In the genomic region with DNA sequence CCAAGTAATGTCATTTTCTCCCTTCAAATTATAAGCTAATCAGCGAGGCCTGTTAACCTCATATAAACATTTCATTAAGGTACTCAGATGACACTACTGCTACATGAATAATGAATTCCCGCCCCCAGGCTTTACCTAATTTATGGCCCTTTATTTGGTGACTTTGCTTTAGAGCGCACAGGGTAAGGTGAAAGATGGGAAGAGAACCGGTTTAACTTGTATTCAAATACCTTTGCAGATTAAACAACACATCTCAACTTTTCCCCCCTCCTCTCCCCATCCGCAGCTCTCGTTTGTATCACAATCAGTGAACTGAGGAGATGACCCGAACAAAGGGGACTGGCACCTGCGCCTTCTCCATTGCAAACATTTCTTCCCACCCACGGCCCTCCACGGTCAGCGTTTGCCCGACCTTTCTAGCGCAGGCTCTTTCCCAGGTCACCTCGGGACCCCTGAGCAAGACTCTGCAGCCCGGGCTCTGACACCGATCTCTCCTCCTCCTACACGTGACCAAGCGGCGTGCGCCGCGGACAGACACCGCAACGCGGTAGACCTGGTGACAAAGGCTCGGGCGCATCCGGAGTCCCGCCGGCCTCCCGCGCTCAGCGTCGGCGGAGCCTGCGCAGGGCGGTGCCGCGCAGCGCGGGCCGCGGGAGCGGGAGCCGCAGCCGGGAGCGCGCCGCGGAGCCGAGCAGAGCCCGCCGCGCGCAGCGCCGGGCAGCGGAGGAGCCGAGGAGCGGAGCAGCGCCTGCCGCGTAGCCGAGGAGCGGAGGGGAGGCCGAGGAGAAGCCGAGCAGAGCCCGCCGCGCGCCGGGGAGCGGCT, we compare ENCODE assay signal across 8 mouse cellular contexts. TPM values are rescaled to one million over a fixed set of nuclear protein-coding genes. Genes with fewer than 3 reads are reported as not detected.
DNase-seq lines count a peak whose midpoint lies in the region; ATAC-seq lines count a peak whose summit lies in the region.

A gene (plus strand): TSS at position 328 of the 823 bp plus-strand sequence.

- H3K36me3 ChIP-seq in lung, embryonic 15.5 days: no peaks in the 10 kb centered on the region

- H3K9ac ChIP-seq in lung, embryonic 15.5 days: peak within 1 kb of the TSS; percentile 99

- H3K9me3 ChIP-seq in lung, embryonic 15.5 days: no peaks in the 10 kb centered on the region

- under 1% methylated on average over 59 of the region's 73 CpGs for WGBS in lung, embryonic 15.5 days

- H3K27me3 ChIP-seq in lung, embryonic 15.5 days: no peaks in the 10 kb centered on the region

- ATAC-seq in frontal cortex, adult (ENCODE audit: low TSS enrichment): peak; percentile 73
- peak; percentile 89 for ATAC-seq in lung, embryonic 15.5 days (ENCODE audit: borderline replicate concordance, extremely low read depth, low FRiP score, low TSS enrichment)

- H3K4me2 ChIP-seq in lung, embryonic 15.5 days: peak within 1 kb of the TSS; percentile 84

- H3K27ac ChIP-seq in lung, embryonic 15.5 days: peak within 1 kb of the TSS; percentile 99

- DNase-seq in T-cell, adult 2 months (ENCODE audit: low spot score): peak; percentile 75
- DNase-seq in cerebellum, adult 9-11 months: peak; percentile 92
- DNase-seq in heart, postnatal 4 days: peak; percentile 81
- peak; percentile 86 for DNase-seq in layer of hippocampus, adult 9-11 months
- peak; percentile 67 for DNase-seq in retina, adult 2 months (ENCODE audit: low read depth, low spot score)
- peak; percentile 73 to 81 for DNase-seq in thymus, postnatal 36 days

- peak within 1 kb of the TSS; percentile 98 for H3K4me3 ChIP-seq in lung, embryonic 15.5 days

- peaks cover 45% of the 10 kb centered on the region for H3K4me1 ChIP-seq in lung, embryonic 15.5 days

RNA-seq across cellular contexts. Expression of the gene that starts here (rescaled TPM):
- 10 to 100 TPM; 66.7 to 70.5 TPM for total RNA-seq in heart, postnatal 4 days (2021)
- polyA plus RNA-seq in lung, embryonic 15.5 days (2015; fragmentation: Nextera tagmentation; extraction: Ambion mirVana): 30.7 and 35.2 TPM in 2 replicates

Comparison
In these comparisons a context has a peak if more than half of its experiments do, and no peak if none do; other contexts are left out.
1. Peak in every context shown above with its lines: DNase-seq, ATAC-seq, H3K4me3 ChIP-seq and H3K27ac ChIP-seq.